Comparison of ENCODE assay signal across 8 mouse cellular contexts in the genomic region with DNA sequence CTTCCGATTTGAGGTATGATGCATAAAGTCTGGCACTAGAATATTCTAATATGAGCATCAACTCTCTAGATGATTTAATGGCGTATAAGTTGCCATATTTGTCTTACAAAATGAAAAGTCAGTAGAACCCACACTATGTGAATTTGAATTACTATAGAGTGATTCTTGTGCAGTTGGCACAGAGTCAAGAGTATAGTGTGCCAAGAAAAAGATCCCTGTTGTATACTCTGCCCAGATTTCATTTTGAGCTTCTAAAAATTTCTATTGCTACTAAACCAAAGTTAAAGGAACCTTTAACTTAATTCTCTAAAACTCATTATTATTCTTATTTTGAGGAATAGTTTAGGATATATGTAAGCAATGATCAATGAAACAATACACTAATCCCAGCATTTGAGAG. TPM values are rescaled to one million over a fixed set of nuclear protein-coding genes. Genes with fewer than 3 reads are reported as not detected.
DNase-seq lines count a peak whose midpoint lies in the region; ATAC-seq and TF ChIP-seq lines count a peak whose summit lies in the region.

A gene (plus strand): TSS at position 301 of the 400 bp plus-strand sequence.

- peaks cover 11% of the 10 kb centered on the region for H3K27me3 ChIP-seq in spleen, adult 2 months (ENCODE audit: control insufficient read depth, insufficient read depth, low read length)
- no peaks in the 10 kb centered on the region for H3K27me3 ChIP-seq in neural tube, embryonic 12.5 days (replicated peaks)

- DNase-seq in frontal cortex, adult 2 months (ENCODE audit: extremely low spot score in 1 of 2, low spot score in 1 of 2): peak in 1 of 2 experiments; percentile 40
- DNase-seq in frontal cortex, postnatal 36 days (ENCODE audit: low spot score in 2 of 2): no peak
- DNase-seq in spleen, adult 2 months (ENCODE audit: low read depth in 1 of 2, low spot score in 2 of 2): no peak
- DNase-seq in spleen, adult 18-20 months: no peak
- no peak for DNase-seq in layer of hippocampus, postnatal 36 days
- DNase-seq in gastrocnemius, postnatal 14 days: no peak
- no peak for DNase-seq in embryo, embryonic 10.5 days (ENCODE audit: low spot score)

- no peak for TF ChIP-seq CTCF in spleen, adult 2 months (IDR thresholded peaks at IDR 0.05; ENCODE audit: extremely low read depth, insufficient read depth, insufficient read length, insufficient replicate concordance)

- ATAC-seq in neural tube, embryonic 12.5 days (ENCODE audit: low FRiP score, low read depth): no peak

- peaks cover 3% of the 10 kb centered on the region; the same call in 1 of the 2 replicates for H3K4me1 ChIP-seq in spleen, adult 2 months (ENCODE audit: control insufficient read depth, insufficient read depth, insufficient read length)
- peaks cover 23% of the 10 kb centered on the region for H3K4me1 ChIP-seq in neural tube, embryonic 12.5 days

- no peak for TF ChIP-seq POLR2A in spleen, adult 2 months (IDR thresholded peaks at IDR 0.05; ENCODE audit: low read depth, low read length)

- peak within 1 kb of the TSS; percentile 39 for H3K4me3 ChIP-seq in spleen, adult 2 months (ENCODE audit: extremely low read depth, insufficient read depth, insufficient read length)
- peak within 1 kb of the TSS; percentile 81 for H3K4me3 ChIP-seq in neural tube, embryonic 12.5 days

- intact Hi-C loops in gastrocnemius, postnatal 14 days (cut with DNase I; ENCODE audit: low total_unique reads): no loop called here

- H3K36me3 ChIP-seq in spleen, adult 2 months (ENCODE audit: control insufficient read depth, insufficient read depth, low read length): no peaks in the 10 kb centered on the region
- no peaks in the 10 kb centered on the region for H3K36me3 ChIP-seq in neural tube, embryonic 12.5 days

- WGBS in spleen, adult 2 months: 96% methylated on average over 2 of the region's 2 CpGs
- WGBS in neural tube, embryonic 12.5 days: 93% methylated on average over 2 of the region's 2 CpGs

- H3K4me2 ChIP-seq in neural tube, embryonic 12.5 days (replicated peaks): peak within 1 kb of the TSS; percentile 76

- no peak within 1 kb of the TSS for H3K27ac ChIP-seq in spleen, adult 2 months (ENCODE audit: insufficient read depth, low read length)
- H3K27ac ChIP-seq in neural tube, embryonic 12.5 days: peak within 1 kb of the TSS; percentile 97; the same call in 1 of the 2 replicates

- peak within 1 kb of the TSS; percentile 98 for H3K9ac ChIP-seq in neural tube, embryonic 12.5 days

- no peaks in the 10 kb centered on the region for H3K9me3 ChIP-seq in neural tube, embryonic 12.5 days

RNA-seq across cellular contexts. Expression of the gene that starts here (rescaled TPM):
- polyA plus RNA-seq in frontal cortex, adult 2 months (2012; rRNA removed): 33.1 and 38.0 TPM in 2 replicates
- 4.2 and 8.8 TPM in 2 replicates for polyA plus RNA-seq in spleen, adult 2 months (2012; rRNA removed)
- 10 to 100 TPM; 90.0 to 90.5 TPM for total RNA-seq in layer of hippocampus, postnatal 36 days (2021)
- 72.6 and 96.6 TPM in 2 replicates for polyA plus RNA-seq in neural tube, embryonic 12.5 days (2016; fragmentation: Nextera tagmentation; extraction: Ambion mirVana)
- 1 to 10 TPM; 3.2 to 3.6 TPM for total RNA-seq in gastrocnemius, postnatal 14 days (2021)

Comparison
In these comparisons a context has a peak if more than half of its experiments do, and no peak if none do; other contexts are left out.
1. RNA of the gene that starts here (total RNA-seq): 90.0 to 90.5 TPM in layer of hippocampus, postnatal 36 days; 3.2 to 3.6 TPM in gastrocnemius, postnatal 14 days; every median in the first group is over 10 times any median in the second.